Mouse (Mus musculus) limb, embryonic 13.5 days (tissue): ENCODE data around the gene Sphk1. TPM values are rescaled to one million over a fixed set of nuclear protein-coding genes. Genes with fewer than 3 reads are reported as not detected.

Experiments
- ATAC-seq: fragments of 200-750 bp; cut with Nextera tagmentation; 2 replicates; pipeline ENCODE4 v1.8.0; 2017; ENCODE audit warnings: low read depth, moderate number of reproducible peaks, moderate TSS enrichment; ENCODE audit not compliant: low FRiP score
- H3K27ac ChIP-seq: fragments of 300-500 bp; sonication (generic); 2 replicates; pipeline ENCODE4 v1.5.1; 2015; ENCODE audit warnings: inconsistent platforms, mild to moderate bottlenecking, moderate library complexity
- H3K27me3 ChIP-seq: fragments of 300-500 bp; sonication (generic); 2 replicates; pipeline ENCODE4 v1.6.1; 2015; ENCODE audit warnings: mild to moderate bottlenecking, inconsistent platforms
- H3K36me3 ChIP-seq: fragments of 300-500 bp; sonication (generic); 2 replicates; pipeline ENCODE4 v1.6.1; 2015; ENCODE audit warnings: inconsistent platforms, mild to moderate bottlenecking, moderate library complexity
- H3K4me1 ChIP-seq: fragments of 300-500 bp; sonication (generic); 2 replicates; pipeline ENCODE4 v1.6.1; 2015; ENCODE audit warnings: inconsistent platforms
- H3K4me2 ChIP-seq: fragments of 300-500 bp; sonication (generic); replicated peaks from 2 replicates; pipeline ENCODE4 v1.6.1; 2015; ENCODE audit warnings: inconsistent platforms, mild to moderate bottlenecking, moderate library complexity
- H3K4me3 ChIP-seq: fragments of 300-500 bp; sonication (generic); 2 replicates; pipeline ENCODE4 v1.5.1; 2015; ENCODE audit warnings: moderate library complexity, mild to moderate bottlenecking, inconsistent platforms
- H3K9ac ChIP-seq: fragments of 300-500 bp; sonication (generic); 2 replicates; pipeline ENCODE4 v1.6.1; 2015; ENCODE audit warnings: mild to moderate bottlenecking, inconsistent platforms
- H3K9me3 ChIP-seq: fragments of 300-500 bp; sonication (generic); 2 replicates; pipeline ENCODE4 v1.6.1; 2016; ENCODE audit warnings: inconsistent platforms
- WGBS: fragments of 180-500 bp; shearing (Covaris S2); methylation state at CpG from one replicate; pipeline ENCODE4 v1.1.7; 2015; 5-methylcytosine and 5-hydroxymethylcytosine counted together
- polyA plus RNA-seq: library from polyadenylated mRNA; unstranded; fragments of >200 nt; fragmentation: Nextera tagmentation; extraction: Ambion mirVana; gene quantifications from 2 replicates; pipeline ENCODE4 v1.2.1, GENCODE M21; 2015

The Sphk1 gene
- polyA plus RNA-seq, 1 experiment from 2014 or later = 2.3 TPM

- H3K4me2 ChIP-seq = no peak overlapping the region
- 89% methylated on average over 7 of the region's 7 CpGs for WGBS
- 0 out of 2 replicates have a peak, but pooled peaks cover 3% of the 10 kb centered on the region for H3K9me3 ChIP-seq
- no peaks in the 10 kb centered on the region for H3K36me3 ChIP-seq
- peaks cover 11% of the 10 kb centered on the region for H3K27me3 ChIP-seq
- no peak for ATAC-seq
- H3K9ac ChIP-seq = no peak overlapping the region
- peaks cover 11% of the 10 kb centered on the region; the same call in 1 of the 2 replicates for H3K4me1 ChIP-seq
- no peak overlapping the region for H3K4me3 ChIP-seq
- H3K27ac ChIP-seq = no peak overlapping the region
These were observed 18.6 kb upstream of the Sphk1 start for GRCm38 (mm10) chr11:116512154-116512553.

- 83% methylated on average over 6 of the region's 6 CpGs for WGBS
- ATAC-seq = no peak
- no peak overlapping the region for H3K9ac ChIP-seq
These were observed 17.7 kb upstream of the Sphk1 start for GRCm38 (mm10) chr11:116512987-116513386.

GRCm38 (mm10) chr11:116513531-116514038 lies 17.1 kb upstream of the Sphk1 start:
- ATAC-seq = no peak
- no peak overlapping the region for H3K27ac ChIP-seq
- no peak overlapping the region for H3K9ac ChIP-seq
- H3K36me3 ChIP-seq = no peaks in the 10 kb centered on the region
- H3K4me2 ChIP-seq = no peak overlapping the region
- H3K27me3 ChIP-seq = peaks cover 11% of the 10 kb centered on the region
- no peak overlapping the region for H3K4me3 ChIP-seq
- 70% methylated on average over 4 of the region's 4 CpGs for WGBS
- peaks cover 19% of the 10 kb centered on the region; the same call in 1 of the 2 replicates for H3K4me1 ChIP-seq
- H3K9me3 ChIP-seq = 0 out of 2 replicates have a peak, but pooled peaks cover 3% of the 10 kb centered on the region

More at GRCm38 (mm10) chr11:116512987-116513386, 17.7 kb upstream of the Sphk1 start:
- H3K27me3 ChIP-seq = peaks cover 11% of the 10 kb centered on the region
- H3K4me2 ChIP-seq = no peak overlapping the region
- no peak overlapping the region for H3K27ac ChIP-seq
- H3K4me1 ChIP-seq = peaks cover 13% of the 10 kb centered on the region; the same call in 1 of the 2 replicates
- H3K9me3 ChIP-seq = 0 out of 2 replicates have a peak, but pooled peaks cover 3% of the 10 kb centered on the region
- H3K36me3 ChIP-seq = no peaks in the 10 kb centered on the region
- no peak overlapping the region for H3K4me3 ChIP-seq

GRCm38 (mm10) chr11:116515330-116516020 lies 15.2 kb upstream of the Sphk1 start:
- Histone ChIP-seq H3K27me3 (peaks cover 11% of the 10 kb centered on the region), H3K27ac (no peak overlapping the region), H3K4me3 (no peak overlapping the region), H3K9me3 (0 out of 2 replicates have a peak, but pooled peaks cover 3% of the 10 kb centered on the region), H3K4me2 (peak overlapping the region; percentile 40), H3K36me3 (no peaks in the 10 kb centered on the region), H3K4me1 (peaks cover 19% of the 10 kb centered on the region; the same call in 1 of the 2 replicates), H3K9ac (no peak overlapping the region)
- no peak for ATAC-seq
- 15% methylated on average over 24 of the region's 24 CpGs for WGBS

- WGBS = 56% methylated on average over 8 of the region's 8 CpGs
- H3K4me2 ChIP-seq = no peak overlapping the region
- H3K36me3 ChIP-seq = no peaks in the 10 kb centered on the region
- no peak overlapping the region for H3K27ac ChIP-seq
- no peak for ATAC-seq
- H3K9ac ChIP-seq = no peak overlapping the region
- no peaks in the 10 kb centered on the region for H3K9me3 ChIP-seq
- no peak overlapping the region for H3K4me3 ChIP-seq
- H3K4me1 ChIP-seq = peaks cover 28% of the 10 kb centered on the region
- H3K27me3 ChIP-seq = peaks cover 11% of the 10 kb centered on the region
These were observed 12.2 kb upstream of the Sphk1 start for GRCm38 (mm10) chr11:116518482-116518881.

- WGBS = 62% methylated on average over 3 of the region's 3 CpGs
- no peak for ATAC-seq
- Histone ChIP-seq H3K4me3 (no peak overlapping the region), H3K4me2 (no peak overlapping the region), H3K27me3 (0 out of 2 replicates have a peak, but pooled peaks cover under 1% of the 10 kb centered on the region), H3K9me3 (no peaks in the 10 kb centered on the region), H3K36me3 (no peaks in the 10 kb centered on the region), H3K9ac (no peak overlapping the region), H3K4me1 (peaks cover 26% of the 10 kb centered on the region), H3K27ac (no peak overlapping the region)
These were observed 9.6 kb upstream of the Sphk1 start for GRCm38 (mm10) chr11:116521143-116521542.

GRCm38 (mm10) chr11:116522046-116522445 lies 8.7 kb upstream of the Sphk1 start:
- WGBS = 97% methylated on average over 3 of the region's 3 CpGs
- Histone ChIP-seq H3K27me3 (0 out of 2 replicates have a peak, but pooled peaks cover 4% of the 10 kb centered on the region), H3K4me2 (no peak overlapping the region), H3K9ac (no peak overlapping the region), H3K9me3 (no peaks in the 10 kb centered on the region), H3K36me3 (no peaks in the 10 kb centered on the region), H3K4me3 (no peak overlapping the region), H3K4me1 (peaks cover 26% of the 10 kb centered on the region), H3K27ac (no peak overlapping the region)
- ATAC-seq = no peak

- Histone ChIP-seq H3K27me3 (0 out of 2 replicates have a peak, but pooled peaks cover 4% of the 10 kb centered on the region), H3K27ac (peak overlapping the region; percentile 84), H3K9me3 (no peaks in the 10 kb centered on the region), H3K36me3 (no peaks in the 10 kb centered on the region), H3K4me1 (peaks cover 24% of the 10 kb centered on the region), H3K4me2 (no peak overlapping the region), H3K4me3 (no peak overlapping the region), H3K9ac (peak overlapping the region; percentile 43)
- WGBS = 55% methylated on average over 16 of the region's 16 CpGs
- ATAC-seq = no peak
These were observed 7.6 kb upstream of the Sphk1 start for GRCm38 (mm10) chr11:116522886-116523698.

GRCm38 (mm10) chr11:116523699-116524189 lies 7.0 kb upstream of the Sphk1 start:
- ATAC-seq = peak; percentile 54; the same call in 1 of the 2 replicates
- peak overlapping the region; percentile 43 for H3K9ac ChIP-seq
- no peaks in the 10 kb centered on the region for H3K36me3 ChIP-seq
- H3K4me2 ChIP-seq = no peak overlapping the region
- H3K27me3 ChIP-seq = 0 out of 2 replicates have a peak, but pooled peaks cover 4% of the 10 kb centered on the region
- WGBS = 51% methylated on average over 5 of the region's 5 CpGs
- H3K9me3 ChIP-seq = no peaks in the 10 kb centered on the region
- H3K4me3 ChIP-seq = no peak overlapping the region
- peaks cover 19% of the 10 kb centered on the region for H3K4me1 ChIP-seq
- H3K27ac ChIP-seq = peak overlapping the region; percentile 84

GRCm38 (mm10) chr11:116528636-116529320 lies 1.9 kb upstream of the Sphk1 start:
- no peak overlapping the region for H3K27ac ChIP-seq
- 68% methylated on average over 8 of the region's 8 CpGs for WGBS
- no peaks in the 10 kb centered on the region for H3K36me3 ChIP-seq
- ATAC-seq = no peak
- H3K9me3 ChIP-seq = no peaks in the 10 kb centered on the region
- H3K4me3 ChIP-seq = no peak overlapping the region
- peaks cover 48% of the 10 kb centered on the region for H3K27me3 ChIP-seq
- H3K4me1 ChIP-seq = peaks cover 46% of the 10 kb centered on the region
- H3K4me2 ChIP-seq = no peak overlapping the region
- no peak overlapping the region for H3K9ac ChIP-seq

GRCm38 (mm10) chr11:116531371-116532191 lies 856 bp downstream of the Sphk1 start:
- peaks cover 43% of the 10 kb centered on the region for H3K4me1 ChIP-seq
- H3K4me3 ChIP-seq = peak overlapping the region; percentile 59
- ATAC-seq = no peak
- H3K36me3 ChIP-seq = no peaks in the 10 kb centered on the region; the same call in 1 of the 2 replicates
- H3K9me3 ChIP-seq = no peaks in the 10 kb centered on the region
- WGBS = 4% methylated on average over 48 of the region's 48 CpGs
- peak overlapping the region; percentile 40 for H3K9ac ChIP-seq
- no peak overlapping the region for H3K27ac ChIP-seq
- H3K4me2 ChIP-seq = peak overlapping the region; percentile 99
- H3K27me3 ChIP-seq = peaks cover 65% of the 10 kb centered on the region
